In the genomic region with DNA sequence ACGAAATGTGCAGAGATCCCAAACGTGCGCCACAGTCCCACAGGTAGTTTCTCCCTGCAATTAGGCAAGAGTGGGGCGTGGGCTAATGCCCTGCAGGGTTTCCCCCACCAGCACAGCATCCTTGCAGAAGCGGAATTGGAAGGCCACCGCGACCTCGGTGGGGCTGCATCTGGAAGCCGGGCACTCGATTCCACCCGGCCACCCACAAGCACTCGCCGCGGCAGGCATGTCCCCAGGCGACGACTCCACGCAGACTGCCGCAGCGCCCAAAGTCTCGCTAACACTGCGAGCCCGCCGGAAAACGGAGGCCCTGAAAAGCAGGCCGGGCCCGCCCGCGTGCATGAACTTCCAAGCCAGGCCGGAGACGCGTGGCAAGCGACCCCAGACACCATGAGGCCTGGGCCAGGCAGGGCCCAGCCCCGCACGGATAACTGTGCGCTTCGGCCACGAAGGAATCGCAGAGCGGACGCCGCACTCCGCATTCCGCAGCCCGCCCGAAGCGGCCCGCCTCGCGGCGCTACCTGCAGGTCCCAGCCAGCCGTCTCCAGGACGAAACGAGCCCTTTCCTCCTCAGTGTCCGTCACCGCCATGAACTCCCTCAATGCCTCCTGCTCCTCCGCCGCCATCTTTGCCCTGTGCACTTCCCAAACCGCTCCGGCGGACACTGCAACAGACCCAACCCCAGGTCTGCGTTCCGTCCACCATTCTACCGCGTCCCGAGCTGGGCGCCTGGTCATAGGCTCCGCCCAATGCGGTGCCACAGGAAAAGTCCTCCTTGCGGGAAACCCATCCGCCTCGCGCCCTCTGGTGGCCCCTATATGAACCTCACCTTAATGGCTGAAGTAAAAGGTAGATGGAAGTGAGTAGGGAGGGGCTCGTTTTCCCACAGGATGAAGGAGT, we compare ENCODE assay signal across 8 mouse cellular contexts.
A peak's percentile ranks its signal among the peaks of the same experiment; 100 is the strongest.
DNase-seq lines count a peak whose midpoint lies in the region; ATAC-seq and TF ChIP-seq lines count a peak whose summit lies in the region.
"Not testable (repeated sequence)": the region's sequence is repeated elsewhere in the genome, so short reads cannot be mapped to it uniquely, and the experiment has no call there.

No protein-coding gene starts in this region.

- H3K4me3 ChIP-seq in cortical plate, adult 2 months (ENCODE audit: insufficient read depth, low read length): peak overlapping the region; percentile 73

- peak; percentile 79 for DNase-seq in adipocyte (ENCODE audit: low spot score)
- DNase-seq in gastrocnemius, postnatal 14 days: peak; percentile 79
- peak; percentile 77 to 91 for DNase-seq in left cerebral cortex, postnatal 10 days (ENCODE audit: extremely low spot score in 1 of 2, low spot score in 2 of 2)
- peak; percentile 78 for DNase-seq in right cerebral cortex, postnatal 14 days
- peak; percentile 62 for DNase-seq in urinary bladder, postnatal 25 days (ENCODE audit: low spot score)

- H3K4me1 ChIP-seq in cortical plate, adult 2 months (ENCODE audit: control insufficient read depth, insufficient read depth, low read length): not testable (repeated sequence)

- intact Hi-C loops in gastrocnemius, postnatal 14 days (cut with DNase I; ENCODE audit: low total_unique reads); left cerebral cortex, postnatal 10 days (cut with DNase I): not testable (repeated sequence)

- peak; percentile 49 for TF ChIP-seq CTCF in cortical plate, adult 2 months (IDR thresholded peaks at IDR 0.05; ENCODE audit: extremely low read depth, insufficient read depth, low read length)

- TF ChIP-seq POLR2A in cortical plate, adult 2 months (IDR thresholded peaks at IDR 0.05; ENCODE audit: extremely low read depth, insufficient read depth, low read length): 0 out of 2 replicates have a peak, but pooled peaks have one; percentile 42

- not testable (repeated sequence) for H3K27ac ChIP-seq in cortical plate, adult 2 months (ENCODE audit: insufficient read depth, low read length)

- ATAC-seq in inflammation-experienced regulatory T-cells, adult 6 months: peak; percentile 94
- peak; percentile 100 for ATAC-seq in megakaryocyte progenitor cell, adult 5-6 weeks (replicated peaks; ENCODE audit: poor library complexity)
